Mouse (Mus musculus) heart, embryonic 10.5 days (tissue): ENCODE measurements around the gene Exoc4. TPM values are rescaled to one million over a fixed set of nuclear protein-coding genes. Genes with fewer than 3 reads are reported as not detected.

Source experiments
- DNase-seq: peaks from one replicate; pipeline ENCODE4 v3.0.0-alpha.2; 2017; ENCODE audit warnings: low spot score
- H3K27ac ChIP-seq: fragments of 300-500 bp; sonication (generic); 2 replicates; pipeline ENCODE4 v1.5.1; 2016; ENCODE audit warnings: mild to moderate bottlenecking
- H3K27me3 ChIP-seq: fragments of 300-500 bp; sonication (generic); 2 replicates; pipeline ENCODE4 v1.6.1; 2016; ENCODE audit warnings: mild to moderate bottlenecking; ENCODE audit not compliant: poor library complexity, insufficient read depth, severe bottlenecking
- H3K36me3 ChIP-seq: fragments of 300-500 bp; sonication (generic); 2 replicates; pipeline ENCODE4 v1.6.1; 2016; ENCODE audit warnings: mild to moderate bottlenecking, moderate library complexity
- H3K4me1 ChIP-seq: fragments of 300-500 bp; sonication (generic); 2 replicates; pipeline ENCODE4 v1.6.1; 2016; ENCODE audit warnings: mild to moderate bottlenecking
- H3K4me3 ChIP-seq: fragments of 300-500 bp; sonication (generic); 2 replicates; pipeline ENCODE4 v1.5.1; 2016; ENCODE audit warnings: mild to moderate bottlenecking, moderate library complexity
- H3K9me3 ChIP-seq: fragments of 300-500 bp; sonication (generic); 2 replicates; pipeline ENCODE4 v1.6.1; 2016; ENCODE audit warnings: mild to moderate bottlenecking, moderate library complexity
- WGBS: fragments of 180-500 bp; shearing (Covaris S2); methylation state at CpG from one replicate; pipeline ENCODE4 v1.1.7; 2016; 5-methylcytosine and 5-hydroxymethylcytosine counted together
- polyA plus RNA-seq: library from polyadenylated mRNA; unstranded; fragments of >200 nt; fragmentation: Nextera tagmentation; extraction: Ambion mirVana; gene quantifications from 2 replicates; pipeline ENCODE4 v1.2.1, GENCODE M21; 2016

Exoc4 gene
- polyA plus RNA-seq, 1 experiment from 2014 or later, result 36.7 TPM

GRCm38 (mm10) chr6:33873000-33873399 lies 624.1 kb downstream of the Exoc4 start:
- no peaks in the 10 kb centered on the region for H3K27me3 ChIP-seq
- no peak for DNase-seq
- H3K27ac ChIP-seq, result no peak overlapping the region; the same call in 1 of the 2 replicates

DNA sequence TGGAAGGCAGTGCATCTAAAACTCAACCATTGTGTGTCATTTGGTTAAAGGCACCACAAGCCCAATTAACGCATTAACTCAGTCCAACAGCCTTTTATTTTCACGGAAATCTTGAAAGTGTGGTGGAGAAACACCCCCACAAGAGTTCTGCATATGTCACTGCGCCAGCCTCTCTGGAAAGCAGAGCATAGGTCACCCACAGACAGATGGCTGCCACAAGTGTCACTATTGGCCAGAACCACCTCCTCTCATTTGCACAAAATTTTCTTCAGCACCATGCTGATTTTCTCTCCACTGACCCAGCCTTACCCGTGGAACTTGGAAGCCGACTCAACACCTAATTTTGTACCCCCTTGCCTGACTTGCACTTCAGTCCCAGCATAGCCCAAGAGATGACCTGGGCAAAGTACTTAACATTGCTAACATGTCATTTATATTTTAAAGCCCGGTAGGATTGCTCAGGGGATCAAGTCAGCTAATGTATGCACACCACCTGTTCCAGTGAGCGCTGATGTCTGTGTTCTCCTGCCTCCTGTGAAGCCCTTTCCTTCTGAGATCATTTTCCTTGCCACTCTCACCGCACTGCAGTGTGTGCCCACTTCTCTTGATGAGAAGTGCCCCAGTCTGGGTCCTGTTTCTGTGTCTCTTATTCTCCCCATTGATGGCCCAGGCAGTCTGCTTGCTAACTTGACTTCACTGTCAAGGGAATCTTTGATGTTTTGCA lies 625.6 kb downstream of the Exoc4 start:
- H3K4me3 ChIP-seq, result no peak overlapping the region
- H3K9me3 ChIP-seq, result no peaks in the 10 kb centered on the region
- no peak for DNase-seq
- H3K4me1 ChIP-seq, result peaks cover 39% of the 10 kb centered on the region
- no peak overlapping the region for H3K27ac ChIP-seq
- H3K36me3 ChIP-seq, result no peaks in the 10 kb centered on the region
- 67% methylated on average over 8 of the region's 8 CpGs for WGBS
- no peaks in the 10 kb centered on the region for H3K27me3 ChIP-seq

More at GRCm38 (mm10) chr6:33873000-33873399, 624.1 kb downstream of the Exoc4 start:
- H3K4me1 ChIP-seq, result peaks cover 46% of the 10 kb centered on the region
- no peaks in the 10 kb centered on the region for H3K36me3 ChIP-seq
- 75% methylated on average over 5 of the region's 5 CpGs for WGBS
- H3K4me3 ChIP-seq, result no peak overlapping the region
- H3K9me3 ChIP-seq, result no peaks in the 10 kb centered on the region

DNA sequence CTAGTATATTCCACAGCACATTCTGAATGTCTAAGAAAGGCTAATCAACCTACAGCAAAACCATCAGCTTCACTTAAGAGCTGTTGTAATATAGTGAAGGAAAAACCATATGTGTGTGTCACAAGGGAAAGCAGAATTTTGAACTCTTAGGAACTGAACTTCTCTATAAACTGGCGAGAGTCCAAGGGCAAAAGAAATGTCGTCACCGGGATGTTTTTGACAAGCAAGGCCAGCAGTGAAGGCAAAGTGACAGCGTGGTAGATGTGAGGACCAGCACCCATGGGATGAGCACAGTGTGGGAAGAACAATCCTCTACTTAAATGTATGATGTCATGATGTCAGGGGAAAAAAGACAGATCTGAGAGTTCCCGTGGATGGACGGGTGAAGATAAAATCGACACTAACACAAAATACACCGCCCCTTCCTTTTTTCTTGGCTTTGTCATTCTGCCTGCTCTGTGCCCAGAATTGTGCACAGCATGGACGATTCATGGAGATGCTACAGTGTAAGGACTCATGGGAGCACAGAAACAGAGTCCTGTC lies 635.3 kb downstream of the Exoc4 start:
- Histone ChIP-seq H3K9me3 (no peaks in the 10 kb centered on the region), H3K27ac (no peak overlapping the region), H3K4me3 (no peak overlapping the region), H3K4me1 (peaks cover 3% of the 10 kb centered on the region), H3K27me3 (no peaks in the 10 kb centered on the region), H3K36me3 (no peaks in the 10 kb centered on the region)
- WGBS, result 70% methylated on average over 9 of the region's 9 CpGs
- no peak for DNase-seq

DNA sequence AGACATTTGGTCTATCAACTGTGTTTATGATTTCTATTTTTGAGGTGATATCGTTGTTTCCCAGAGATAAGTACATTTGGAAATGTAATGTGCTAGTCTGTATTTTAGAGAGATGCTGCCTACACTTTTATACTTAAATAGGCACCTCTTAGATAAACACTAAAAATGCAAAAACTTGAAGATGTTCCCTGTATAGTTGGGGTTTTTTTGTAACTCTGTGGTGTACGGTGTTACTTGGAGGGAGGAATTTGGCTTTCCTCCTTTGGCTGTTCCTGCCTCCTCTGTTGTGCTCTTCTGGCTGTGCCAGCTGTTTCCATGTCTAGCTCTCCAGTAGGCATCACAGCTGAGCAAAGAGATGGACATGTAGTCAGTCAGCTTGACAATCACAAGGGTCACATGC lies 638.1 kb downstream of the Exoc4 start:
- H3K36me3 ChIP-seq, result no peaks in the 10 kb centered on the region
- 87% methylated on average over 2 of the region's 2 CpGs for WGBS

GRCm38 (mm10) chr6:33890926-33891325 lies 642.0 kb downstream of the Exoc4 start:
- no peaks in the 10 kb centered on the region for H3K27me3 ChIP-seq
- H3K4me1 ChIP-seq, result peaks cover 17% of the 10 kb centered on the region
- no peak overlapping the region for H3K4me3 ChIP-seq
- 94% methylated on average over 1 of the region's 1 CpGs for WGBS
- H3K27ac ChIP-seq, result no peak overlapping the region
- no peak for DNase-seq
- H3K9me3 ChIP-seq, result no peaks in the 10 kb centered on the region
- no peaks in the 10 kb centered on the region for H3K36me3 ChIP-seq

More for the DNA sequence above, 638.1 kb downstream of the Exoc4 start:
- Histone ChIP-seq H3K27me3 (no peaks in the 10 kb centered on the region), H3K4me1 (peaks cover 5% of the 10 kb centered on the region), H3K9me3 (no peaks in the 10 kb centered on the region), H3K4me3 (no peak overlapping the region), H3K27ac (no peak overlapping the region)
- DNase-seq, result no peak

GRCm38 (mm10) chr6:33892142-33892541 lies 643.3 kb downstream of the Exoc4 start:
- Histone ChIP-seq H3K27ac (no peak overlapping the region), H3K4me1 (peaks cover 17% of the 10 kb centered on the region), H3K36me3 (no peaks in the 10 kb centered on the region), H3K4me3 (no peak overlapping the region), H3K9me3 (no peaks in the 10 kb centered on the region), H3K27me3 (no peaks in the 10 kb centered on the region)
- 38% methylated on average over 2 of the region's 2 CpGs for WGBS
- DNase-seq, result no peak

DNA sequence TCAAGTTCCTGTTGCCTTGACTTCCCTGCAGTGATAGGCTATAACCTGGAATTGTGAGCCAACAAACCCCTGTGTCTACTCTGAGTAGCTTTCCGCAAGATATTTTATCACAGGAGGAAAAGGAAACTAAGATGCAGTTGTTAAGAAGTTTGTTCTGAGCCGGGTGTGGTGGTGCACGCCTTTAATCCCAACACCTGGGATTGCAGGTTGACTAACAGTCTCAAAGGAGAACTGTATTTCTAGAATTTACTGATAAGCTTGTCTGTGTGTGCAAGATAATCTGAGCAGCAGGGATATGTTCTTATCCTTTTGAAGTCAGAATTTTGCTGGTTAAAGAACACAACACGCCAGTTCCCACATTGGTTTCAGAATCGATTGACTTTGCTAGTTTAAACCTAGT lies 651.1 kb downstream of the Exoc4 start:
- 77% methylated on average over 5 of the region's 5 CpGs for WGBS
- H3K4me1 ChIP-seq, result peaks cover 10% of the 10 kb centered on the region
- no peaks in the 10 kb centered on the region for H3K9me3 ChIP-seq
- H3K27me3 ChIP-seq, result no peaks in the 10 kb centered on the region
- no peak overlapping the region for H3K27ac ChIP-seq
- H3K4me3 ChIP-seq, result no peak overlapping the region
- no peaks in the 10 kb centered on the region for H3K36me3 ChIP-seq
- DNase-seq, result no peak

GRCm38 (mm10) chr6:33900615-33901014 lies 651.7 kb downstream of the Exoc4 start:
- Histone ChIP-seq H3K27ac (no peak overlapping the region), H3K9me3 (no peaks in the 10 kb centered on the region), H3K4me3 (no peak overlapping the region), H3K27me3 (no peaks in the 10 kb centered on the region), H3K36me3 (no peaks in the 10 kb centered on the region), H3K4me1 (peaks cover 4% of the 10 kb centered on the region; the same call in 1 of the 2 replicates)
- 67% methylated on average over 4 of the region's 4 CpGs for WGBS
- DNase-seq, result no peak

DNA sequence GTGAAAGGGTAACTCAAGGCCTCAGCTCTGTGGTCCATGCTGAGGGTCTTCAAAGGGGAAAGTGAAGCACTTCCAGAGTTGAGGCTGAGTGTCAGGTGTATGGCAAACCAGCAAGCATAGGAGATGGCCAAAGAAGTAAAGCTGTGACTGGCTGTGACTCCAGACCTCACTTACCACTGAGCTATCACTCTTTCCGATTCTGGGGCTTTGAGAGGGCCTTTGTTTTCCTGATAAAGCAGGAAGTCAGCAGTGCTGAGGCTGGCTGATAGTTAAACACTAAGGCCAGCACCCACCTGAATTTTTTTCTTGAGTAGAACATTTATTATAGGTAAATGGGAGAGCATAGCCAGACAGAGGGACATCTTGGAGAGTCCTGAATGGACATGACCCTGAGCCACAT lies 656.2 kb downstream of the Exoc4 start:
- Histone ChIP-seq H3K4me3 (no peak overlapping the region), H3K9me3 (no peaks in the 10 kb centered on the region), H3K27ac (no peak overlapping the region), H3K4me1 (peaks cover 4% of the 10 kb centered on the region; the same call in 1 of the 2 replicates), H3K27me3 (no peaks in the 10 kb centered on the region), H3K36me3 (no peaks in the 10 kb centered on the region)
- DNase-seq, result no peak
- 38% methylated on average over 1 of the region's 1 CpGs for WGBS

- Histone ChIP-seq H3K36me3 (no peaks in the 10 kb centered on the region), H3K4me3 (no peak overlapping the region), H3K9me3 (no peaks in the 10 kb centered on the region), H3K27ac (no peak overlapping the region), H3K4me1 (0 out of 2 replicates have a peak, but pooled peaks cover 7% of the 10 kb centered on the region), H3K27me3 (no peaks in the 10 kb centered on the region)
- no peak for DNase-seq
- 78% methylated on average over 3 of the region's 3 CpGs for WGBS
Observed at GRCm38 (mm10) chr6:33910671-33911070, 661.8 kb downstream of the Exoc4 start.

DNA sequence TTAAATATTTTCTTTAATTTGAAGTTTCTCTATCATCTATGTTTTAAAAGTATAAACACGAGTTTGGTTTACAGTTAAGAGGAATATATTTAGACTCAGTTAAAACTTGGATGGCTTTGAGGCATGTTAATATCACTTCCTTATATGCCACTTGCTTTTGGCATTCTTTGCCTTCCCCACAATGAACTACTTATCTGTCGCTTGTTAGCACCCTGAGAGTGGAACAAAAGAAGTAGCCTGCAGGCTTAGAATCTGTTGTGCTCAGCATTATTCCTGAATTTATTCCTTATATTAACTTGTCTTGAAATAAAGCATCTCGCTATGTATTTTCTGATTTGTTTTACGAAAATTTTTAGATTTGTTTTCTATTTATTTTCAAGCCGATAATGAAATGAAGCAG lies 664.2 kb downstream of the Exoc4 start:
- Histone ChIP-seq H3K9me3 (no peaks in the 10 kb centered on the region), H3K4me1 (0 out of 2 replicates have a peak, but pooled peaks cover 7% of the 10 kb centered on the region), H3K4me3 (no peak overlapping the region), H3K36me3 (no peaks in the 10 kb centered on the region), H3K27me3 (no peaks in the 10 kb centered on the region), H3K27ac (peak overlapping the region; percentile 38; the same call in 1 of the 2 replicates)
- no peak for DNase-seq
- WGBS, result 63% methylated on average over 5 of the region's 5 CpGs

GRCm38 (mm10) chr6:33913486-33913885 lies 664.6 kb downstream of the Exoc4 start:
- H3K27ac ChIP-seq, result no peak overlapping the region
- WGBS, result 77% methylated on average over 8 of the region's 8 CpGs
- no peaks in the 10 kb centered on the region for H3K9me3 ChIP-seq
- no peak for DNase-seq
- 0 out of 2 replicates have a peak, but pooled peaks cover 7% of the 10 kb centered on the region for H3K4me1 ChIP-seq
- H3K4me3 ChIP-seq, result no peak overlapping the region
- no peaks in the 10 kb centered on the region for H3K27me3 ChIP-seq
- H3K36me3 ChIP-seq, result no peaks in the 10 kb centered on the region

DNA sequence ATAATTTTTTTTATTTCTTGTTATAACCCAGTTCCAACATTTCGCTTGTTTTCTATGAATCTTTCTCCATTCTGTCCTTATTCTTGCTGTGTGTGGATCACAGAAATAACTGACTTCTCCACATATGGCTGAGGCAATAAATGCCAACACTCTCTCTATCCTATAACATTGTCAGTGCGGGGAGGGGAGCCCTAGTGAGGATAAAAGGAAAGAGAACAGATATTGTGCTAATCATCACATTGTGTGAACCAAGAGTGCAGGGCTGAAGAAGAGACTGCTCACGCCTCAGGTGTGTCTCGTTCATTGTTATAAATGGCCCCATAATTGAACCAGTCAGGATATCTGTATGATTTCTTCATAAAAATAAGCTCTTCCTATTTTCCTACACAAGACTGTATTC lies 665.1 kb downstream of the Exoc4 start:
- Histone ChIP-seq H3K4me3 (no peak overlapping the region), H3K27me3 (no peaks in the 10 kb centered on the region), H3K9me3 (no peaks in the 10 kb centered on the region), H3K36me3 (no peaks in the 10 kb centered on the region), H3K27ac (no peak overlapping the region), H3K4me1 (0 out of 2 replicates have a peak, but pooled peaks cover 7% of the 10 kb centered on the region)
- no peak for DNase-seq
- 86% methylated on average over 4 of the region's 4 CpGs for WGBS
